Mouse (Mus musculus): Measurements from ENCODE around the gene Pla2g16. TPM values are rescaled to one million over a fixed set of nuclear protein-coding genes. Genes with fewer than 3 reads are reported as not detected.

Gene Pla2g16
- polyA plus RNA-seq, 1 experiment from 2014 or later: 2.7 TPM

Other genes with a start within 250 kb of the Pla2g16 start
- gene Mark2, start 215.6 kb upstream of the Pla2g16 start, polyA plus RNA-seq (2014; fragmentation: Nextera tagmentation; extraction: Ambion mirVana): 47.4 and 50.7 TPM in 2 replicates
- gene Spindoc, start 174.5 kb upstream of the Pla2g16 start, polyA plus RNA-seq (2014; fragmentation: Nextera tagmentation; extraction: Ambion mirVana): 26.1 and 34.6 TPM in 2 replicates
- 14.5 and 17.7 TPM in 2 replicates for gene 2700081O15Rik, start 139.8 kb upstream of the Pla2g16 start, polyA plus RNA-seq (2014; fragmentation: Nextera tagmentation; extraction: Ambion mirVana)
- gene Rtn3, start 74.2 kb upstream of the Pla2g16 start, polyA plus RNA-seq (2014; fragmentation: Nextera tagmentation; extraction: Ambion mirVana): 300 and 304 TPM in 2 replicates
- 8.4 and 9.4 TPM in 2 replicates for gene Atl3, start 63.4 kb upstream of the Pla2g16 start, polyA plus RNA-seq (2014; fragmentation: Nextera tagmentation; extraction: Ambion mirVana)
- gene Lgals12, start 49.7 kb downstream of the Pla2g16 start, polyA plus RNA-seq (2014; fragmentation: Nextera tagmentation; extraction: Ambion mirVana): 0.10 and 0.26 TPM in 2 replicates
- not detected in 2 replicates for gene Hrasls5, start 55.1 kb downstream of the Pla2g16 start, polyA plus RNA-seq (2014; fragmentation: Nextera tagmentation; extraction: Ambion mirVana)
- 0.11 TPM in 1 of 2 replicates, not detected in the other for gene Slc22a19, start 153.9 kb downstream of the Pla2g16 start, polyA plus RNA-seq (2014; fragmentation: Nextera tagmentation; extraction: Ambion mirVana)
- not detected in 2 replicates for gene Slc22a26, start 245.2 kb downstream of the Pla2g16 start, polyA plus RNA-seq (2014; fragmentation: Nextera tagmentation; extraction: Ambion mirVana)

Measured in hindbrain, embryonic 11.5 days (tissue).